Mouse (Mus musculus) embryonic facial prominence, embryonic 11.5 days (tissue): ENCODE measurements around the gene Fuom. TPM values are rescaled to one million over a fixed set of nuclear protein-coding genes. Genes with fewer than 3 reads are reported as not detected.

ENCODE experiments used
- ATAC-seq: fragments of 200-750 bp; cut with Nextera tagmentation; replicated peaks from 2 replicates; pipeline ENCODE4 v1.8.0; 2017; ENCODE audit warnings: low read depth; ENCODE audit not compliant: insufficient number of reproducible peaks, low FRiP score, low TSS enrichment
- DNase-seq: peaks from one replicate; pipeline ENCODE4 v3.0.0-alpha.2; 2015; ENCODE audit warnings: low spot score
- H3K27ac ChIP-seq: fragments of 300-500 bp; sonication (generic); replicated peaks from 2 replicates; pipeline ENCODE4 v1.5.1; 2014; ENCODE audit warnings: mild to moderate bottlenecking, low read depth, low read length, control low read depth
- H3K27me3 ChIP-seq: fragments of 300-500 bp; sonication (generic); 2 replicates; pipeline ENCODE4 v1.6.1; 2014; ENCODE audit warnings: mild to moderate bottlenecking, low read length, moderate library complexity, mixed read lengths; ENCODE audit not compliant: control insufficient read depth, insufficient read depth
- H3K36me3 ChIP-seq: fragments of 300-500 bp; sonication (generic); replicated peaks from 2 replicates; pipeline ENCODE4 v1.6.1; 2014; ENCODE audit warnings: low read depth, mild to moderate bottlenecking, low read length, moderate library complexity, mixed read lengths; ENCODE audit not compliant: control insufficient read depth, insufficient read depth
- H3K4me1 ChIP-seq: fragments of 300-500 bp; sonication (generic); 2 replicates; pipeline ENCODE4 v1.6.1; 2014; ENCODE audit warnings: low read length, mixed read lengths; ENCODE audit not compliant: control insufficient read depth, insufficient read depth
- H3K4me2 ChIP-seq: fragments of 300-500 bp; sonication (generic); 2 replicates; pipeline ENCODE4 v1.6.1; 2014; ENCODE audit warnings: low read depth, mild to moderate bottlenecking, control low read depth, low read length, moderate library complexity
- H3K4me3 ChIP-seq: fragments of 300-500 bp; sonication (generic); 2 replicates; pipeline ENCODE4 v1.5.1; 2014; ENCODE audit warnings: low read depth, low read length, control low read depth
- H3K9ac ChIP-seq: fragments of 300-500 bp; sonication (generic); replicated peaks from 2 replicates; pipeline ENCODE4 v1.6.1; 2014; ENCODE audit warnings: mild to moderate bottlenecking, control low read depth, low read length
- H3K9me3 ChIP-seq: fragments of 300-500 bp; sonication (generic); replicated peaks from 2 replicates; pipeline ENCODE4 v1.6.1; 2016; ENCODE audit warnings: mild to moderate bottlenecking, low read length, inconsistent platforms, mixed read lengths; ENCODE audit not compliant: control insufficient read depth
- WGBS: fragments of 180-500 bp; shearing (Covaris S2); extraction: QIAGEN DNeasy Blood & Tissue Kit; methylation state at CpG from one replicate; pipeline ENCODE4 v1.1.7; 2014; 5-methylcytosine and 5-hydroxymethylcytosine counted together
- polyA plus RNA-seq: library from polyadenylated mRNA; unstranded; fragments of >200 nt; fragmentation: Nextera tagmentation; extraction: Ambion mirVana; gene quantifications from 2 replicates; pipeline ENCODE4 v1.2.1, GENCODE M21; 2014

Gene Fuom
- polyA plus RNA-seq, 1 experiment from 2014 or later, result 24.2 TPM

- under 1% methylated on average over 33 of the region's 33 CpGs for WGBS
- Histone ChIP-seq H3K4me1 (peaks cover 7% of the 10 kb centered on the region; the same call in 1 of the 2 replicates), H3K4me3 (peak overlapping the region; percentile 31), H3K4me2 (peak overlapping the region; percentile 39), H3K36me3 (no peaks in the 10 kb centered on the region), H3K27ac (no peak overlapping the region), H3K9ac (peak overlapping the region; percentile 19), H3K9me3 (no peaks in the 10 kb centered on the region), H3K27me3 (peaks cover 60% of the 10 kb centered on the region)
- DNase-seq (peak; percentile 38), ATAC-seq (no peak)
Observed at GRCm38 (mm10) chr7:140047811-140048311, 54.4 kb downstream of the Fuom start.

Other genes starting within 250 kb of the Fuom start
- 0.21 and 0.24 TPM in 2 replicates for gene Kndc1, start 207.7 kb downstream of the Fuom start, polyA plus RNA-seq
- gene Utf1, start 158.7 kb downstream of the Fuom start, polyA plus RNA-seq, result 0.29 TPM in 1 of 2 replicates, not detected in the other
- gene 6430531B16Rik, start 123.7 kb downstream of the Fuom start, polyA plus RNA-seq, result 0.21 and 0.36 TPM in 2 replicates
- 1.2 and 1.7 TPM in 2 replicates for gene Adam8, start 109.9 kb downstream of the Fuom start, polyA plus RNA-seq
- 37.1 and 37.5 TPM in 2 replicates for gene Zfp511, start 66.0 kb downstream of the Fuom start, polyA plus RNA-seq
- gene Tubgcp2, start 65.8 kb downstream of the Fuom start, polyA plus RNA-seq, result 74.8 and 75.7 TPM in 2 replicates
- gene Msx3, start 53.4 kb downstream of the Fuom start, polyA plus RNA-seq, result 2.5 and 3.9 TPM in 2 replicates
- 1.6 and 2.7 TPM in 2 replicates for gene Caly, start 19.9 kb downstream of the Fuom start, polyA plus RNA-seq
- not detected in 2 replicates for gene Prap1, start 9.0 kb downstream of the Fuom start, polyA plus RNA-seq
- 19.0 and 21.7 TPM in 2 replicates for gene Paox, start 13.4 kb upstream of the Fuom start, polyA plus RNA-seq
- gene Echs1, start 14.0 kb upstream of the Fuom start, polyA plus RNA-seq, result 211 and 221 TPM in 2 replicates
- 22.5 and 23.1 TPM in 2 replicates for gene Mtg1, start 35.1 kb upstream of the Fuom start, polyA plus RNA-seq
- gene Sprn, start 52.4 kb upstream of the Fuom start, polyA plus RNA-seq, result 0.34 and 0.84 TPM in 2 replicates
- not detected in 2 replicates for gene Olfr522, start 62.3 kb upstream of the Fuom start, polyA plus RNA-seq
- gene Olfr523, start 70.8 kb upstream of the Fuom start, polyA plus RNA-seq, result not detected in 2 replicates
- not detected in 2 replicates for gene Olfr524, start 103.5 kb upstream of the Fuom start, polyA plus RNA-seq
- not detected in 2 replicates for gene Cd163l1, start 115.8 kb upstream of the Fuom start, polyA plus RNA-seq
- not detected in 2 replicates for gene 5830411N06Rik, start 144.8 kb upstream of the Fuom start, polyA plus RNA-seq
- gene Olfr525, start 218.4 kb upstream of the Fuom start, polyA plus RNA-seq, result not detected in 2 replicates
- not detected in 2 replicates for gene Olfr527, start 231.6 kb upstream of the Fuom start, polyA plus RNA-seq